Mouse (Mus musculus): ENCODE results near the gene Eif2b3. TPM values are rescaled to one million over a fixed set of nuclear protein-coding genes. Genes with fewer than 3 reads are reported as not detected.

The Eif2b3 gene
- polyA plus RNA-seq (2012; rRNA removed), result 26.1 and 26.3 TPM in 2 replicates

DNA sequence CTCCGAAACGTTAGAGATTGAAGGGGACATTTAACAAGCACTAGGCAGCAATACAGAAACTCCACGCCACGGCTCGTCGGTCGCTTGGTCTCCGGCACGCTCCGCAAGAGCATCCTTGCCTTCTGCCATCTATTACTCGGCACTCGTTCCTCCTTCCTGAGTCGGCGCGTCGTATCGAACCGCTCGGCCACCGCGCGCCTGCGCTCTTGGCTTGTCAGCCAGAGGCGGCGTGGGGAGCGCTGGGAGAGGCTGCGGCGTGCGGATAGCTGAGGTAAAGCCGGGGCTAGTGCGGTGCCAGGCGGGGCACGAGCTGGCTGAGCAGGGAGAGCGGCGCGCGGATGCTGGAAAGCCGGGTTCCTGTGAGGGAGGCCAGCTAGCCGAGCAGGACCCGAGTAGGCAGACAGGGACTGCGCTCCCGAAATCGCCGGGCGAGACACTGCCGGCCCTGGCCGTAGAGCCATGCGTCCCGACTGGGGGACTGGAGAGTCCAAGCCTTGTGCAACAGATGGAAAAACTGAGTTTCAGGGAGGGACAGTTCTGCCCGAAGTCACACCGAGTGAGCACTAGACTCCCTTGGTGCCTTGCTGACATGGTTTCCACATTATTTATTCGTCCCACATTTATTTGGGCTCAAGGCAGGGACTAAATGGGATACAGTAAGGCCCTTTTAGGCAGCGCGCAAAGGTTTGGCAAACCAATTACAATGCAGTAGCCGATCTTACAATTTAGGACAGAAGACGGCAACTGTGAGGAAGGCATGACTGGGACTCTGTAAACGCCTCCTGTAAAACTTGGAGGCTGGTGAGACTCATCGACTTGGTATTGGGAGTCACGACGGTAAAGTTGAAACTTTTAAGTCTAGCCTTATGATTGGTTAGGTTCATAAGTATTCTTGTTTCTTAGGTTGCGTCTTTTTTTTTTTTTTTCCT, at the start of gene Eif2b3:
Gene Eif2b3 (plus strand): TSS at position 197 of the 929 bp plus-strand sequence.
- H3K27me3 ChIP-seq (ENCODE audit: control insufficient read depth, insufficient read depth, low read length), result no peaks in the 10 kb centered on the region
- peak within 1 kb of the TSS; percentile 82 for H3K4me3 ChIP-seq (replicated peaks; ENCODE audit: insufficient read depth, low read depth, low read length)
- 0 out of 2 replicates have a peak within 1 kb of the TSS, but pooled peaks have one; percentile 1 for H3K27ac ChIP-seq (ENCODE audit: insufficient read depth, low read length)
- peak; percentile 93 for DNase-seq
- H3K4me1 ChIP-seq (ENCODE audit: control insufficient read depth, insufficient read depth, low read length), result peaks cover 4% of the 10 kb centered on the region; the same call in 1 of the 2 replicates
- under 1% methylated on average over 61 of the region's 61 CpGs for WGBS
- TF ChIP-seq POLR2A (IDR thresholded peaks at IDR 0.05; ENCODE audit: borderline replicate concordance, insufficient read depth, low read length), result peak; percentile 96
- no peak for TF ChIP-seq CTCF (IDR thresholded peaks at IDR 0.05; ENCODE audit: borderline replicate concordance, insufficient read depth, low read depth, low read length)

DNA sequence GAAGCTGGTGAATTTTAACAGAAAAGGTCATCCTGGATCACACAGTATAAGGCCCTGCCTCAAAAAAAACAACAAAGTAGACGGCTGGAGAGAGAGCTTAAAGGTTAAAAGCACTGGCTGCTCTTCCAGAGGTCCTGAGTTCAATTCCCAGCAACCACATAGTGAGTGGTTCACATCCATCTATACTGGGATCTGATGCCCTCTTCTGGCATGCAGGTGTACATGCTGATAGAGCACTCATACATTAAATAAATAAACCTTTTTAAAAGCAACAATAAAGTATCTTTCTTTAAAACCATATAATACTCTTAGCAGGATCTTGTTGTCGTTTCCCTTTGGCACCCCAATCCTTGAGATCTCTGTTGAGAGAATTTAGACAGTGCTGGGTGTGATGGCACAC, 42.7 kb upstream of the Eif2b3 start:
- no peak for DNase-seq
- no peak overlapping the region for H3K4me3 ChIP-seq (replicated peaks; ENCODE audit: insufficient read depth, low read depth, low read length)
- H3K27me3 ChIP-seq (ENCODE audit: control insufficient read depth, insufficient read depth, low read length), result no peaks in the 10 kb centered on the region
- no peak overlapping the region for H3K27ac ChIP-seq (ENCODE audit: insufficient read depth, low read length)
- no peaks in the 10 kb centered on the region for H3K4me1 ChIP-seq (ENCODE audit: control insufficient read depth, insufficient read depth, low read length)
- WGBS, result 77% methylated on average over 2 of the region's 2 CpGs
- no peak for TF ChIP-seq CTCF (IDR thresholded peaks at IDR 0.05; ENCODE audit: borderline replicate concordance, insufficient read depth, low read depth, low read length)
- TF ChIP-seq POLR2A (IDR thresholded peaks at IDR 0.05; ENCODE audit: borderline replicate concordance, insufficient read depth, low read length), result no peak

DNA sequence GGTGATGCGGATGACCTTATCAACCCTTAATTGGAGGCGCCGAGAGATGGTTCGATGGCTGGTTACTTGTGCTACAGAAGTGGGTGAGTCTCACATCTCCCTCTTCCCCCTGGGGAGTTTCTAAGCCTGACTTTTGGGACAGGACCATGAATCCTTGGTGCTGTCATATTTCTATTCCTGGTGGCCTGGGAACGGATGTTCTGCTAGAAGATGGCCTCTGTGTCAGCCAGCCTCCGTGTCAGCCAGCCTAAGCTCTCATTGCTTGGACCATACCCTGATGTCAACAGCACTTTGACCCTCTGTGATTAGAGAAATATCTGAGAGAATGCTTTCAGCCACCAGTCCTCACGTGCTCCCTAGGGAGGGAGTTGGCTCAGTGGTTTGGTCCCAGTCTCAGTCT, 33.5 kb upstream of the Eif2b3 start:
- no peak for TF ChIP-seq POLR2A (IDR thresholded peaks at IDR 0.05; ENCODE audit: borderline replicate concordance, insufficient read depth, low read length)
- no peak for TF ChIP-seq CTCF (IDR thresholded peaks at IDR 0.05; ENCODE audit: borderline replicate concordance, insufficient read depth, low read depth, low read length)
- peaks cover 9% of the 10 kb centered on the region for H3K4me1 ChIP-seq (ENCODE audit: control insufficient read depth, insufficient read depth, low read length)
- no peak overlapping the region for H3K4me3 ChIP-seq (replicated peaks; ENCODE audit: insufficient read depth, low read depth, low read length)
- no peak overlapping the region for H3K27ac ChIP-seq (ENCODE audit: insufficient read depth, low read length)
- WGBS, result 92% methylated on average over 7 of the region's 7 CpGs
- DNase-seq, result no peak
- no peaks in the 10 kb centered on the region for H3K27me3 ChIP-seq (ENCODE audit: control insufficient read depth, insufficient read depth, low read length)

DNA sequence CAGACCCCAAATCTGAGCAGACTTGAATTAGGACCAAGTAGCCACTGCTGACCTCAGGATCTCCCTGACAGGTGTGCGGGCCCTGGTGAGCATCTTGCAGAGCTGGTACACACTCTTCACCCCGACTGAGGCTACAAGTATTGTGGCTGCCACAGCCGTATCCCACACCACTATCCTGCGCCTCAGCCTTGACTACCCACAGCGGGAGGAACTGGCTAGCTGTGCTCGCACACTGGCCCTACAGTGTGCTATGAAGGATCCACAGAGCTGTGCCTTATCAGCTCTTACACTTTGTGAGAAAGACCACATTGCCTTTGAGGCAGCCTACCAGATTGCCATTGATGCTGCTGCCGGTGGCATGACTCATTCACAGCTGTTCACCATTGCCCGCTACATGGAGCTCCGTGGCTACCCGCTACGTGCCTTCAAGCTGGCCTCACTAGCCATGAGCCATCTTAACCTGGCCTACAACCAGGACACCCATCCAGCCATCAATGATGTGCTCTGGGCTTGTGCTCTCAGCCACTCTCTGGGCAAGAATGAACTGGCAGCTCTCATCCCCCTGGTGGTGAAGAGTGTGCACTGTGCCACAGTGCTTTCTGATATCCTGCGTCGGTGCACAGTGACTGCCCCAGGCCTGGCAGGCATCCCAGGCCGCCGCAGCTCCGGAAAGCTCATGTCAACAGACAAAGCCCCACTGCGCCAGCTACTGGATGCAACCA, 32.6 kb upstream of the Eif2b3 start:
- Histone ChIP-seq H3K27me3 (ENCODE audit: control insufficient read depth, insufficient read depth, low read length) (no peaks in the 10 kb centered on the region), H3K27ac (ENCODE audit: insufficient read depth, low read length) (no peak overlapping the region), H3K4me1 (ENCODE audit: control insufficient read depth, insufficient read depth, low read length) (peaks cover 15% of the 10 kb centered on the region), H3K4me3 (replicated peaks; ENCODE audit: insufficient read depth, low read depth, low read length) (no peak overlapping the region)
- no peak for TF ChIP-seq POLR2A (IDR thresholded peaks at IDR 0.05; ENCODE audit: borderline replicate concordance, insufficient read depth, low read length)
- peak; percentile 79 for TF ChIP-seq CTCF (IDR thresholded peaks at IDR 0.05; ENCODE audit: borderline replicate concordance, insufficient read depth, low read depth, low read length)
- DNase-seq, result peak; percentile 79 to 82
- 33% methylated on average over 17 of the region's 17 CpGs for WGBS

DNA sequence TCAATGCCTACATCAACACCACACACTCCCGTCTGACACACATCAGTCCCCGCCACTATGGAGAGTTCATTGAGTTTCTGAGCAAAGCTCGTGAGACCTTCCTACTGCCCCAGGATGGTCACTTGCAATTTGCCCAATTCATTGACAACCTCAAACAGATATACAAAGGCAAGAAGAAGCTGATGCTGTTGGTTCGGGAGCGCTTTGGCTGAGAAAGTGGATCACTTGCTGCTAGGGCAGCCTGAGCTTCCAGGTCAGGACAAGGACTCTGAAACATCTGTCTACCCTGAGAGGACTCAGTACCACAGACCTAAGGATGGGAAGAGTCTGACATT, 32.1 kb upstream of the Eif2b3 start:
- Histone ChIP-seq H3K4me3 (replicated peaks; ENCODE audit: insufficient read depth, low read depth, low read length) (no peak overlapping the region), H3K27ac (ENCODE audit: insufficient read depth, low read length) (no peak overlapping the region), H3K4me1 (ENCODE audit: control insufficient read depth, insufficient read depth, low read length) (peaks cover 16% of the 10 kb centered on the region), H3K27me3 (ENCODE audit: control insufficient read depth, insufficient read depth, low read length) (no peaks in the 10 kb centered on the region)
- DNase-seq, result no peak
- TF ChIP-seq CTCF (IDR thresholded peaks at IDR 0.05; ENCODE audit: borderline replicate concordance, insufficient read depth, low read depth, low read length), result no peak
- TF ChIP-seq POLR2A (IDR thresholded peaks at IDR 0.05; ENCODE audit: borderline replicate concordance, insufficient read depth, low read length), result no peak
- WGBS, result 58% methylated on average over 5 of the region's 5 CpGs

DNA sequence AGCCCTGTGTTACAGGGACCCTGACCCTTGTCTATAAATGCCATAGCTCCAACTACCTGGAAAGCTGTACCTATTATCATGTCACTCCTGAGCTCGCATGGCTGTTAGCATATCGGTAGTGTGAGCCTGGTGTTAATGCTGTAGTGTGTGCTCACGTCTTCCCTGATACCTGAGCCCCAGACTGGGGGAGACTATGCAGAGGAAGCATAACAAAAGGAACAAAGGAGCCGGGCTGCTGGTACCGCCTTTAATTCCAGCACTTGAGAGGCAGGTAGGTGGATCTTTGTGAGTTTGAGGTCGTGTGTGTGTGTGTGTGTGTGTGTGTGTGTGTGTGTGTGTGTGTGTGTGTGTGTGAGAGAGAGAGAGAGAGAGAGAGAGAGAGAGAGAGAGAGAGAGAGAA, 29.5 kb upstream of the Eif2b3 start:
- Histone ChIP-seq H3K27ac (ENCODE audit: insufficient read depth, low read length) (no peak overlapping the region), H3K27me3 (ENCODE audit: control insufficient read depth, insufficient read depth, low read length) (no peaks in the 10 kb centered on the region), H3K4me3 (replicated peaks; ENCODE audit: insufficient read depth, low read depth, low read length) (no peak overlapping the region), H3K4me1 (ENCODE audit: control insufficient read depth, insufficient read depth, low read length) (peaks cover 21% of the 10 kb centered on the region)
- WGBS, result 75% methylated on average over 6 of the region's 6 CpGs
- TF ChIP-seq CTCF (IDR thresholded peaks at IDR 0.05; ENCODE audit: borderline replicate concordance, insufficient read depth, low read depth, low read length) (no peak), POLR2A (IDR thresholded peaks at IDR 0.05; ENCODE audit: borderline replicate concordance, insufficient read depth, low read length) (no peak)
- no peak for DNase-seq

DNA sequence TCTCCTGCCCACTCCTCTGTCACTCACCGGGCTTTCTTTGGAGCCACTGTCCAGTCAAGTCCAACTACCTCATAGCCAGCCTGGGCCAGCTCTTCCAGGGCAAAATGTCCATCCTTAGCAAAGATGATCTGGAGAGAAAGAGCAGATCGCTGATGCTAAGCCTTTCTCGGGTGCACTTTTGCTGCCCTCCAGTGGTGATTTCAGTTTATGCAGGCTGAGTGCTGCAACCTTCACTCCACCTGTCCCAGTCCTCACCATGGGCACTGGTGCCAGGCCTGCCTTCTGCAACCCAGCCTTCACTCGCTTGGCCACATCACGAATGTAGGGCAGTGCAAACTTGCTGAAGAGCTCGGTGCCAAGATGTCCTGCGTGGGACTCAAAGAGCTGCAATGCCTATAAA, 27.8 kb upstream of the Eif2b3 start:
- 3% methylated on average over 7 of the region's 7 CpGs for WGBS
- Histone ChIP-seq H3K27ac (ENCODE audit: insufficient read depth, low read length) (no peak overlapping the region), H3K4me3 (replicated peaks; ENCODE audit: insufficient read depth, low read depth, low read length) (no peak overlapping the region), H3K4me1 (ENCODE audit: control insufficient read depth, insufficient read depth, low read length) (peaks cover 23% of the 10 kb centered on the region), H3K27me3 (ENCODE audit: control insufficient read depth, insufficient read depth, low read length) (no peaks in the 10 kb centered on the region)
- peak; percentile 87 to 93 for DNase-seq
- TF ChIP-seq CTCF (IDR thresholded peaks at IDR 0.05; ENCODE audit: borderline replicate concordance, insufficient read depth, low read depth, low read length) (peak; percentile 93), POLR2A (IDR thresholded peaks at IDR 0.05; ENCODE audit: borderline replicate concordance, insufficient read depth, low read length) (no peak)

All from cerebellum, adult 2 months (tissue).